Mouse (Mus musculus) limb, embryonic 10.5 days (tissue): ENCODE data around the gene Cnot1. TPM values are rescaled to one million over a fixed set of nuclear protein-coding genes. Genes with fewer than 3 reads are reported as not detected.
A peak's percentile ranks its signal among the peaks of the same experiment; 100 is the strongest.

Experiments
- DNase-seq: peaks from one replicate; pipeline ENCODE4 v3.0.0-alpha.2; 2017; ENCODE audit warnings: low spot score
- H3K27ac ChIP-seq: fragments of 300-500 bp; sonication (generic); 2 replicates; pipeline ENCODE4 v1.5.1; 2016; ENCODE audit warnings: mild to moderate bottlenecking
- H3K27me3 ChIP-seq: fragments of 300-500 bp; sonication (generic); 2 replicates; pipeline ENCODE4 v1.6.1; 2016; ENCODE audit warnings: low read depth, mild to moderate bottlenecking; ENCODE audit not compliant: poor library complexity, severe bottlenecking
- H3K36me3 ChIP-seq: fragments of 300-500 bp; sonication (generic); 2 replicates; pipeline ENCODE4 v1.6.1; 2016; ENCODE audit warnings: mild to moderate bottlenecking, moderate library complexity
- H3K4me1 ChIP-seq: fragments of 300-500 bp; sonication (generic); 2 replicates; pipeline ENCODE4 v1.6.1; 2016
- H3K4me3 ChIP-seq: fragments of 300-500 bp; sonication (generic); 2 replicates; pipeline ENCODE4 v1.5.1; 2016; ENCODE audit warnings: mild to moderate bottlenecking, moderate library complexity
- H3K9me3 ChIP-seq: fragments of 300-500 bp; sonication (generic); replicated peaks from 2 replicates; pipeline ENCODE4 v1.6.1; 2016; ENCODE audit warnings: mild to moderate bottlenecking
- WGBS: fragments of 180-500 bp; shearing (Covaris S2); methylation state at CpG from one replicate; pipeline ENCODE4 v1.1.7; 2016; 5-methylcytosine and 5-hydroxymethylcytosine counted together
- microRNA-seq: library from miRNA; unstranded; fragments of <30 nt; microRNA quantifications from one replicate; pipeline ENCODE4, GENCODE M21; 2017
- polyA plus RNA-seq: library from polyadenylated mRNA; unstranded; fragments of >200 nt; fragmentation: Nextera tagmentation; extraction: Ambion mirVana; gene quantifications from 2 replicates; pipeline ENCODE4 v1.2.1, GENCODE M21; 2016

Cnot1 gene
- polyA plus RNA-seq, 1 experiment from 2014 or later, result 119 TPM

DNA sequence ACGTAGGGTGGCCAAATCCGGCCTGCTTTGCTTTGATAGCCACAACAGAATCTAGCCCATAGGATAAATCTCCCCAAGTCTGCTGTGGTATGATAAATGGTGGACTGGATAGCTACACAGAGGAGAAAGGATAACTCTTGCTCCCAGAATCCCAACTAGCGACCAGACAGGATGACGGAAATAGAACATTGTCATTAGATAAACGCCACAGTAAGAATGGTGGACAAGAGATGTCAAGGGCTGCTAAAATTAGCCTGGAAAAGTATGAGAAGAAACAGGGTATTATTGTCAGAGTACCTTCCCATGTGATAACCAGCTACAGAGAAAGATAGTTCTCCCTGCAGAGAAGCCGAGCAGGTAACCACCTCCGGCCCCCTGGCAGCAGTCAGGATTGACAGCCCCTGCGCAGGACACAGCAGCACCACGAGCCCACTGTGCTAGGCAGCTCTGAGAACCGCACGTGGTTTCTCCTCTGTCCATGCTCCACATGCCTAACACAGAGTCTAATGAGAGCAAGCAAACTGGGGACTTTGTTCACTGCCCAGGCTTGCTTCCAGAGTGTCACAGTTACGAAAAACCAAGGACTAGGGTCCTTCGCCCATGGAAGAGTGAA is 116.2 kb downstream of the Cnot1 start:
- Histone ChIP-seq H3K27me3 (peaks cover 39% of the 10 kb centered on the region), H3K4me3 (no peak overlapping the region), H3K36me3 (no peaks in the 10 kb centered on the region), H3K9me3 (no peaks in the 10 kb centered on the region), H3K4me1 (peaks cover 9% of the 10 kb centered on the region), H3K27ac (no peak overlapping the region)
- no peak for DNase-seq
- WGBS, result 81% methylated on average over 13 of the region's 13 CpGs

DNA sequence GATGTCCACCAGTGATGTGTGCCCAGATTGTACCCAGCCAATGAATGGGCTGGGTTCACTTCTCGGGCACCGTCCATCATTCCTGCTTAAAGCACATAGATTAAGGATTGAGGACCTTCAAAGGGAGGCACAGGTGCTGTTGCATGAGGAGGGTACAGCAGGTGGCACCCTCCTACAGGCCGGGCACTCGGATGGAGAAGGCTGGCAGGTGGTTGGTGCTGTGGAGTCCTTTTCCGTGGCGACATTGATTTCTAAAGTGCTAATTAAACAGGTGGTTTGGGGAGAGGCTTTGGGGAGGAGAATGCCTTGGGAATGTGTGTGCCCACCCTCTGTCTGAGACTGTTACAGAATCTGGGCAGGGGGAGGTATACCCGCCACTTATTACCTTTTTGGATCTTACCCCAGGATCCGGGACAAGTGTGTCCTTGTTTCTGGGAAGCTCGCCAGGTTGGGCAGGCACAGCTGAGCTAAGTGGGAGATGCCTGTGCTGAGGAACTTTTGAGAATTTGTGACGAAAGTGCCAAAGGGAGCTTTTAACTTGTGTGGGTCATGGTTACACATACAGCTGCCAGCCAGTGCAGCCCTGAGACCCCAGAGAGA is 119.1 kb downstream of the Cnot1 start:
- no peaks in the 10 kb centered on the region for H3K36me3 ChIP-seq
- no peaks in the 10 kb centered on the region for H3K4me1 ChIP-seq
- H3K27ac ChIP-seq, result no peak overlapping the region
- H3K27me3 ChIP-seq, result peaks cover 15% of the 10 kb centered on the region
- no peaks in the 10 kb centered on the region for H3K9me3 ChIP-seq
- DNase-seq, result no peak
- no peak overlapping the region for H3K4me3 ChIP-seq
- 83% methylated on average over 10 of the region's 10 CpGs for WGBS

DNA sequence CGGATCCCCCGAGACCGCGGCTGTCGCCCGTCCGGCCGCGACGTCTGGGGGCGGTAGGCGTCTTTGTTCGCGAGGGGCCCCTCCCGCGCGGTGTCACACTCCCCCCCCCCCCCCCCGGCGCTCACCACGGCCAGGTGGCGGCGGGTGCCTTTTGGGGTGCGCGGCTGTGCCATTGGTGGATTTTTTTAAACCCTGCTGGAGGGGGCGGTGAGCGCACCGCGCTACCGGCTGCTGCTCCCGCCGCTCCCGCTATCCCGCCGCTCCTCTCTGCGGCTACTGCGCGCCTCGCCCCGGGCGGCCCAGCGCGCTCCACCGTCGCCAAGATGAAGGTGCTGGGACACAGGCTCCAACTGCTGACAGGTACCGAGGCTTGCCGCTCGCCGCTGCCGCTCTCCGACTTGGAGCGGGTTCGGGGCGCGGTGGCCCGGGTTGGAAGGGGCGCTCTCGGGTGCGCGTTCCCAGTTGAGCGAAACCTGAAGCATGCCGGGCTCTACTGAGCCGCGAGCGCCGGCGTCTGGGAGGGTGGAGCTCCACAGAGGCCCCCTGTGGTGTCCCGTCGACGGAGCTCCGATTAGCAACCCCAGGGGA is 129.1 kb downstream of the Cnot1 start:
- H3K27me3 ChIP-seq, result peaks cover 88% of the 10 kb centered on the region
- under 1% methylated on average over 50 of the region's 70 CpGs for WGBS
- DNase-seq, result peak; percentile 63
- no peaks in the 10 kb centered on the region for H3K36me3 ChIP-seq
- peaks cover 16% of the 10 kb centered on the region for H3K4me1 ChIP-seq
- H3K27ac ChIP-seq, result peak overlapping the region; percentile 65
- peak overlapping the region; percentile 63 for H3K4me3 ChIP-seq
- no peaks in the 10 kb centered on the region for H3K9me3 ChIP-seq

DNA sequence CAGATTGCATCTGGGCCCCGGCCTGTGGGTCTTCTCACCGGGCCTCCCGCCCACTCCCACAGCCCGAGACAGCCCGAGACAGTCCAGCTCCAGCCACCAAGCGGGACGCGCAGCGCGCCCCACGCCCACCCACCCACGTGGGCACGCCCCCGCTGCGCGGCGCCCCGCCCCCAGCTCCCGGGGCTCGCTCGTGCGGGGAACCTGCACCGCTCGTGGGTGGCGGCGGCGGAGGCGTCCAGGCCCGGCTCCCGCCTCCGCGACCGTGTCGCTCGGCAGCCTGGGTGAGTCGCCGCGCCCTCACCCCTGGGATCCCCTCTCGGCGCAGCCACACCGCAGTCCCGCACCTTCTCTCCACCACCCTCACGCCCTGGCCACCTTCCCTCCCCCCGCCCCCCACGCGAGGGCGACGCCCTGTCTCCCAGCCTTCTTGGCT is 129.7 kb downstream of the Cnot1 start:
- H3K36me3 ChIP-seq, result no peaks in the 10 kb centered on the region
- H3K9me3 ChIP-seq, result no peaks in the 10 kb centered on the region
- peak overlapping the region; percentile 63 for H3K4me3 ChIP-seq
- 2% methylated on average over 39 of the region's 48 CpGs for WGBS
- H3K4me1 ChIP-seq, result peaks cover 16% of the 10 kb centered on the region
- DNase-seq, result peak; percentile 41
- H3K27ac ChIP-seq, result peak overlapping the region; percentile 65
- H3K27me3 ChIP-seq, result peaks cover 93% of the 10 kb centered on the region

DNA sequence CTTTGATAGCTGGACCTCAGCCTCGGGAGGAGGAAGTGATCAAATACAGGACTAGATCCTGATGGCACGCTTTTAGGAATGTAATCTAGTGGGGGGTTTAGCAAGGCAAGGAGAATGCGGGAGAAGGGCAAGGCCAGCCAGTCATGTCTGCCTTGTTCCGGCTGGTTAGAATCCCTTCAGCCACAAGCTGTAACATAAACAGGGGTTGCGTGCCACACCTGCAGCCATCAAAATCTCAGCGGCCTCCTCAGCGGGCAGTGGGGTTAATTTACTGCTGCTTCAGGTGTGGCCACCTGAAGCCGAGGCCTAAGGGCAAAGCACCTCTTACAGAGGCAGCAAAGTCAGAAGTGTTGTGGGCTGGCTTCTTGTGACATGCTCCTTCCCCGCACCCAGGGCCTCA is 130.6 kb downstream of the Cnot1 start, which contains the start of gene Ndrg4:
TSS of gene Ndrg4 (plus strand) at position 350 of the 400 bp plus-strand sequence.
- Histone ChIP-seq H3K4me3 (peak within 1 kb of the TSS; percentile 63), H3K27me3 (peaks cover 90% of the 10 kb centered on the region), H3K4me1 (peaks cover 16% of the 10 kb centered on the region), H3K9me3 (no peaks in the 10 kb centered on the region), H3K36me3 (no peaks in the 10 kb centered on the region), H3K27ac (peak within 1 kb of the TSS; percentile 65)
- peak; percentile 35 for DNase-seq
- WGBS, result 33% methylated on average over 9 of the region's 9 CpGs

DNA sequence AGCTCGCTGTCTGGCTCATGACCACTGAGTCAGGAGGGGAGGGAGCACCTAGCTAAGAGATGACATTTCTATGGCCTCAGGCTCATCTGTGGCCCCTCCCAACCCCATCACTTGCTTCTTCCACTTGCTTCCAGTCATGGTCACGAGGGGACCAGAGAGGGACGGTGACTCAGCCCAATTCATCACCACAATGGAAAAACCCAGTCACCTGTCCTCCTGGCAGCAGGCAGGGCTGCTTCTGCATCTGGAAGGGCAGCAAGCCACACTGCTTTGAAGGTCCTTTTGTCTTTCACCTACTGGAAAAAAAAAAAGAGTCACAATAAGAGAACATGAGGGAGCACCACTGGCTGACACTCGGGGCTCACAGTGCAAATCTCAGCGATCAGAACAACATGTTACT is 134.5 kb downstream of the Cnot1 start:
- 79% methylated on average over 5 of the region's 5 CpGs for WGBS
- H3K4me3 ChIP-seq, result no peak overlapping the region
- H3K27me3 ChIP-seq, result peaks cover 51% of the 10 kb centered on the region
- H3K36me3 ChIP-seq, result no peaks in the 10 kb centered on the region
- no peaks in the 10 kb centered on the region for H3K9me3 ChIP-seq
- peaks cover 12% of the 10 kb centered on the region for H3K4me1 ChIP-seq
- DNase-seq, result no peak
- no peak overlapping the region for H3K27ac ChIP-seq

DNA sequence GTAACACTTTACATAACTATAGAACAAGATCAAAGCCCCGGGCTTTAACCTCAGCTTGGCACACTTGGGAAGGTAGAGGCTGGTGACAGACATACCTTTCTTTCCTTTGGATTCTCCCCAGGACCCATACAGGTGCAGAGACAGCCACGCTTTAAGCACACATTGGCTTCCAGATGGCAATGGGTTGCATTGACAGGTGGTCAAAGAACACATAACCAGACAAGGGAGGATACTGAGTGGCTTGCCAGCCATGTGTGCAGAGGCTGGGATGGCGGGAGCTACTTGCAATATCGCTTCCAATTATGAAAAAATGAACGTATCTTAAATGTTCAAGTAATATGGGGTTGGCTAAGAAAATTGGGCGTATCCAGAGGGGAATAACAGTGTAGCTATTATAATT is 135.4 kb downstream of the Cnot1 start:
- H3K36me3 ChIP-seq, result no peaks in the 10 kb centered on the region
- H3K27me3 ChIP-seq, result peaks cover 42% of the 10 kb centered on the region
- H3K9me3 ChIP-seq, result no peaks in the 10 kb centered on the region
- H3K4me3 ChIP-seq, result no peak overlapping the region
- WGBS, result 84% methylated on average over 6 of the region's 6 CpGs
- no peak overlapping the region for H3K27ac ChIP-seq
- DNase-seq, result no peak
- H3K4me1 ChIP-seq, result peaks cover 4% of the 10 kb centered on the region; the same call in 1 of the 2 replicates

DNA sequence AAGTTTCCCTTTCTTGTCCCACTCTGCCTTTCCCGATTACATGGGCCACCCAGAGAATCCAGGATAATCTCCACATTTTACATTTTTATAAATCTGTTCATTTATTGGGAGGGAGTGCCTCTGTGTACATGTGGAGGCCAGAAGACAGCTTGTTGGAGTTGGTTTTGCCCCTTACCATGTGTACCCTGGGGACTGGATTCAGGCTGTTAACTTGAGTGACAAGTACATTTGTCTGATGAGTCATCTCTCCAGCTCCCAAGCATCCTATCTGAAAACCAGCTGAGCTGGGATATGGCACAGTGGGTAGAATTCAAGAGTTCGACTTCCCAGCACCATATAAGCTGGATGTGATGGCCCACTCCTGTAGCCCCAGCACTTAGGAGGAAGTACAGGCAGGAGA is 137.3 kb downstream of the Cnot1 start:
- Histone ChIP-seq H3K9me3 (no peaks in the 10 kb centered on the region), H3K27me3 (peaks cover 23% of the 10 kb centered on the region), H3K4me3 (no peak overlapping the region), H3K27ac (no peak overlapping the region), H3K36me3 (no peaks in the 10 kb centered on the region), H3K4me1 (peaks cover 4% of the 10 kb centered on the region; the same call in 1 of the 2 replicates)
- 76% methylated on average over 2 of the region's 2 CpGs for WGBS
- no peak for DNase-seq

Small RNA genes lying within 50 kb of the gene (microRNA-seq; reads per million reads assigned to microRNA genes)
- gene Mir7073, result 2.1 reads per million

Other genes with a start within 250 kb of the Cnot1 start
- gene Prss54, start 231.1 kb downstream of the Cnot1 start, polyA plus RNA-seq, result not detected in 2 replicates
- gene Gins3, start 174.0 kb downstream of the Cnot1 start, polyA plus RNA-seq, result 27.9 and 32.1 TPM in 2 replicates
- 7.6 and 9.7 TPM in 2 replicates for gene Ndrg4, start 130.5 kb downstream of the Cnot1 start, polyA plus RNA-seq
- 16.7 and 22.6 TPM in 2 replicates for gene Setd6, start 91.6 kb downstream of the Cnot1 start, polyA plus RNA-seq
- gene Sap18b, start 17.9 kb upstream of the Cnot1 start, polyA plus RNA-seq, result 387 and 427 TPM in 2 replicates
- 14.7 and 17.9 TPM in 2 replicates for gene Slc38a7, start 46.1 kb upstream of the Cnot1 start, polyA plus RNA-seq
- 185 and 197 TPM in 2 replicates for gene Got2, start 81.1 kb upstream of the Cnot1 start, polyA plus RNA-seq